Mouse (Mus musculus): ENCODE measurements around the gene Cops7a. TPM values are rescaled to one million over a fixed set of nuclear protein-coding genes. Genes with fewer than 3 reads are reported as not detected.

The Cops7a gene
- polyA plus RNA-seq, 1 experiment from 2014 or later, result 140 TPM

- WGBS, result 94% methylated on average over 7 of the region's 7 CpGs
- Histone ChIP-seq H3K9ac (ENCODE audit: low read length) (no peak overlapping the region), H3K4me2 (ENCODE audit: low read depth, low read length) (peak overlapping the region; percentile 96; the same call in 1 of the 2 replicates), H3K27ac (ENCODE audit: low read length) (no peak overlapping the region), H3K9me3 (replicated peaks; ENCODE audit: control insufficient read depth, low read length) (no peaks in the 10 kb centered on the region), H3K4me1 (ENCODE audit: control insufficient read depth, insufficient read depth, low read length) (peaks cover 10% of the 10 kb centered on the region; the same call in 1 of the 2 replicates), H3K36me3 (ENCODE audit: control insufficient read depth, insufficient read depth, low read length) (no peaks in the 10 kb centered on the region), H3K27me3 (ENCODE audit: control insufficient read depth, insufficient read depth, low read length) (no peaks in the 10 kb centered on the region), H3K4me3 (replicated peaks; ENCODE audit: low read length) (peak overlapping the region; percentile 80)
- ATAC-seq (ENCODE audit: insufficient read depth, low FRiP score), result no peak
Measured at GRCm38 (mm10) chr6:124966466-124967118, 1.3 kb upstream of the Cops7a start.

- WGBS, result 11% methylated on average over 15 of the region's 15 CpGs
- no peak for ATAC-seq (ENCODE audit: insufficient read depth, low FRiP score)
Measured at GRCm38 (mm10) chr6:124965747-124966146, 409 bp upstream of the Cops7a start.

GRCm38 (mm10) chr6:124964638-124965037, 700 bp downstream of the Cops7a start:
- peak overlapping the region; percentile 80 for H3K4me3 ChIP-seq (replicated peaks; ENCODE audit: low read length)
- peaks cover 10% of the 10 kb centered on the region; the same call in 1 of the 2 replicates for H3K4me1 ChIP-seq (ENCODE audit: control insufficient read depth, insufficient read depth, low read length)
- ATAC-seq (ENCODE audit: insufficient read depth, low FRiP score), result peak; percentile 0; the same call in 1 of the 2 replicates
- peak overlapping the region; percentile 96 for H3K4me2 ChIP-seq (ENCODE audit: low read depth, low read length)
- H3K9ac ChIP-seq (ENCODE audit: low read length), result peak overlapping the region; percentile 98
- H3K36me3 ChIP-seq (ENCODE audit: control insufficient read depth, insufficient read depth, low read length), result 0 out of 2 replicates have a peak, but pooled peaks cover 11% of the 10 kb centered on the region
- H3K27me3 ChIP-seq (ENCODE audit: control insufficient read depth, insufficient read depth, low read length), result no peaks in the 10 kb centered on the region
- WGBS, result 30% methylated on average over 16 of the region's 16 CpGs
- peak overlapping the region; percentile 91 for H3K27ac ChIP-seq (ENCODE audit: low read length)
- no peaks in the 10 kb centered on the region for H3K9me3 ChIP-seq (replicated peaks; ENCODE audit: control insufficient read depth, low read length)

More at GRCm38 (mm10) chr6:124965747-124966146, 409 bp upstream of the Cops7a start:
- Histone ChIP-seq H3K27ac (ENCODE audit: low read length) (peak overlapping the region; percentile 91), H3K36me3 (ENCODE audit: control insufficient read depth, insufficient read depth, low read length) (0 out of 2 replicates have a peak, but pooled peaks cover 7% of the 10 kb centered on the region), H3K9ac (ENCODE audit: low read length) (peak overlapping the region; percentile 98), H3K4me1 (ENCODE audit: control insufficient read depth, insufficient read depth, low read length) (peaks cover 10% of the 10 kb centered on the region; the same call in 1 of the 2 replicates), H3K9me3 (replicated peaks; ENCODE audit: control insufficient read depth, low read length) (no peaks in the 10 kb centered on the region), H3K27me3 (ENCODE audit: control insufficient read depth, insufficient read depth, low read length) (no peaks in the 10 kb centered on the region), H3K4me2 (ENCODE audit: low read depth, low read length) (peak overlapping the region; percentile 96), H3K4me3 (replicated peaks; ENCODE audit: low read length) (peak overlapping the region; percentile 80)

- Histone ChIP-seq H3K9ac (ENCODE audit: low read length) (no peak overlapping the region), H3K27ac (ENCODE audit: low read length) (no peak overlapping the region), H3K27me3 (ENCODE audit: control insufficient read depth, insufficient read depth, low read length) (no peaks in the 10 kb centered on the region), H3K36me3 (ENCODE audit: control insufficient read depth, insufficient read depth, low read length) (peaks cover 26% of the 10 kb centered on the region), H3K4me2 (ENCODE audit: low read depth, low read length) (no peak overlapping the region), H3K9me3 (replicated peaks; ENCODE audit: control insufficient read depth, low read length) (no peaks in the 10 kb centered on the region), H3K4me1 (ENCODE audit: control insufficient read depth, insufficient read depth, low read length) (peaks cover 8% of the 10 kb centered on the region; the same call in 1 of the 2 replicates), H3K4me3 (replicated peaks; ENCODE audit: low read length) (no peak overlapping the region)
- no peak for ATAC-seq (ENCODE audit: insufficient read depth, low FRiP score)
- 89% methylated on average over 12 of the region's 12 CpGs for WGBS
Measured at GRCm38 (mm10) chr6:124961021-124961420, 4.3 kb downstream of the Cops7a start.

- Histone ChIP-seq H3K4me1 (ENCODE audit: control insufficient read depth, insufficient read depth, low read length) (peaks cover 6% of the 10 kb centered on the region; the same call in 1 of the 2 replicates), H3K27ac (ENCODE audit: low read length) (no peak overlapping the region), H3K27me3 (ENCODE audit: control insufficient read depth, insufficient read depth, low read length) (no peaks in the 10 kb centered on the region), H3K9me3 (replicated peaks; ENCODE audit: control insufficient read depth, low read length) (no peaks in the 10 kb centered on the region), H3K9ac (ENCODE audit: low read length) (no peak overlapping the region), H3K4me3 (replicated peaks; ENCODE audit: low read length) (no peak overlapping the region), H3K36me3 (ENCODE audit: control insufficient read depth, insufficient read depth, low read length) (peaks cover 29% of the 10 kb centered on the region), H3K4me2 (ENCODE audit: low read depth, low read length) (no peak overlapping the region)
- no peak for ATAC-seq (ENCODE audit: insufficient read depth, low FRiP score)
- WGBS, result 91% methylated on average over 13 of the region's 13 CpGs
Measured at GRCm38 (mm10) chr6:124959960-124960359, 5.4 kb downstream of the Cops7a start.

- Histone ChIP-seq H3K4me2 (ENCODE audit: low read depth, low read length) (no peak overlapping the region), H3K9ac (ENCODE audit: low read length) (no peak overlapping the region), H3K9me3 (replicated peaks; ENCODE audit: control insufficient read depth, low read length) (no peaks in the 10 kb centered on the region), H3K27ac (ENCODE audit: low read length) (no peak overlapping the region), H3K36me3 (ENCODE audit: control insufficient read depth, insufficient read depth, low read length) (peaks cover 29% of the 10 kb centered on the region), H3K4me3 (replicated peaks; ENCODE audit: low read length) (no peak overlapping the region), H3K4me1 (ENCODE audit: control insufficient read depth, insufficient read depth, low read length) (no peaks in the 10 kb centered on the region), H3K27me3 (ENCODE audit: control insufficient read depth, insufficient read depth, low read length) (no peaks in the 10 kb centered on the region)
- 84% methylated on average over 3 of the region's 3 CpGs for WGBS
- no peak for ATAC-seq (ENCODE audit: insufficient read depth, low FRiP score)
Measured at GRCm38 (mm10) chr6:124958127-124958526, 7.2 kb downstream of the Cops7a start.

GRCm38 (mm10) chr6:124955212-124955611, 10.1 kb downstream of the Cops7a start:
- H3K27ac ChIP-seq (ENCODE audit: low read length), result no peak overlapping the region
- no peak overlapping the region for H3K9ac ChIP-seq (ENCODE audit: low read length)
- no peak overlapping the region for H3K4me3 ChIP-seq (replicated peaks; ENCODE audit: low read length)
- no peaks in the 10 kb centered on the region for H3K27me3 ChIP-seq (ENCODE audit: control insufficient read depth, insufficient read depth, low read length)
- no peak overlapping the region for H3K4me2 ChIP-seq (ENCODE audit: low read depth, low read length)
- 90% methylated on average over 4 of the region's 4 CpGs for WGBS
- no peaks in the 10 kb centered on the region for H3K4me1 ChIP-seq (ENCODE audit: control insufficient read depth, insufficient read depth, low read length)
- ATAC-seq (ENCODE audit: insufficient read depth, low FRiP score), result no peak
- peaks cover 20% of the 10 kb centered on the region for H3K36me3 ChIP-seq (ENCODE audit: control insufficient read depth, insufficient read depth, low read length)
- no peaks in the 10 kb centered on the region for H3K9me3 ChIP-seq (replicated peaks; ENCODE audit: control insufficient read depth, low read length)

- Histone ChIP-seq H3K36me3 (ENCODE audit: control insufficient read depth, insufficient read depth, low read length) (peaks cover 14% of the 10 kb centered on the region), H3K9me3 (replicated peaks; ENCODE audit: control insufficient read depth, low read length) (no peaks in the 10 kb centered on the region), H3K9ac (ENCODE audit: low read length) (no peak overlapping the region), H3K4me1 (ENCODE audit: control insufficient read depth, insufficient read depth, low read length) (no peaks in the 10 kb centered on the region), H3K27me3 (ENCODE audit: control insufficient read depth, insufficient read depth, low read length) (no peaks in the 10 kb centered on the region), H3K4me2 (ENCODE audit: low read depth, low read length) (no peak overlapping the region), H3K4me3 (replicated peaks; ENCODE audit: low read length) (no peak overlapping the region), H3K27ac (ENCODE audit: low read length) (no peak overlapping the region)
- no peak for ATAC-seq (ENCODE audit: insufficient read depth, low FRiP score)
- WGBS, result 77% methylated on average over 2 of the region's 2 CpGs
Measured at GRCm38 (mm10) chr6:124953991-124954715, 11.2 kb downstream of the Cops7a start.

- no peaks in the 10 kb centered on the region for H3K27me3 ChIP-seq (ENCODE audit: control insufficient read depth, insufficient read depth, low read length)
- no peaks in the 10 kb centered on the region for H3K9me3 ChIP-seq (replicated peaks; ENCODE audit: control insufficient read depth, low read length)
- WGBS, result 89% methylated on average over 3 of the region's 3 CpGs
- H3K36me3 ChIP-seq (ENCODE audit: control insufficient read depth, insufficient read depth, low read length), result peaks cover 5% of the 10 kb centered on the region
- no peak overlapping the region for H3K9ac ChIP-seq (ENCODE audit: low read length)
- H3K27ac ChIP-seq (ENCODE audit: low read length), result no peak overlapping the region
- no peaks in the 10 kb centered on the region for H3K4me1 ChIP-seq (ENCODE audit: control insufficient read depth, insufficient read depth, low read length)
- no peak for ATAC-seq (ENCODE audit: insufficient read depth, low FRiP score)
- no peak overlapping the region for H3K4me2 ChIP-seq (ENCODE audit: low read depth, low read length)
- no peak overlapping the region for H3K4me3 ChIP-seq (replicated peaks; ENCODE audit: low read length)
Measured at GRCm38 (mm10) chr6:124943526-124943925, 21.8 kb downstream of the Cops7a start.
